Mouse (Mus musculus): ENCODE measurements around the gene Ogfod1. TPM values are rescaled to one million over a fixed set of nuclear protein-coding genes. Genes with fewer than 3 reads are reported as not detected.

Ogfod1 gene
- 16.0 and 21.1 TPM in 2 replicates for total RNA-seq (2021)
- long read RNA-seq, partial matches to known transcripts, result 1 of 10 reads
- long read RNA-seq, other reads (novel, unspliced or antisense), result 8 of 10 reads

DNA sequence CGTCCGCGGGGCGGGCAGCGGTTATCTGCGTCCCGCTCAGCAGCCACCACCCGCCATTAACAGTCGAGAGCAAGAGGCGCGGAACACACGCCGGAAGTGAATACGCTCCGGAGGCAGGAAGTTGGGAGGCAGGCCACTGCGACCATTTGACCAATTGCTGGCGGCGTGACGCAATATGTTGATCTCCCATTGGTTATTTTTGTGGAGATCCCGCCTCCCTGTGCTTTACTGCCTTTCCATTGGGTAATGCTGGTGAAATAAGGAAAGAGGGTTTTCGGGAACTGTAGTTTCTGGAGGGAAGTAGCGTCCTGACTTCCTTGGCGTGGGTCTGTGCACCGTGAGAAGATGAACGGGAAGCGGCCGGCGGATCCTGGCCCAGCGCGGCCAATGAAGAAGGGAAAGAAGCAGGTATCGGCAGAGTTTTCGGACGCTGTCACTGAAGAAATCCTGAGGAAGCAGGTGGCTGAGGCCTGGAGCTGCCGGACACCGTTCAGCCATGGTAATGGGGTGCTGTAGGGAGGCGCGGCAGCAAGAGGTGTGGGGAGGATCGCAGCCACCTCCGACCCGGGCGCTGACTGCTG, at the start of gene Ogfod1, which contains the start of gene Nudt21:
Gene Ogfod1 (plus strand): TSS at position 255 of the 581 bp plus-strand sequence.
Gene Nudt21 (minus strand): TSS at position 88 of the 581 bp plus-strand sequence.
- peak; percentile 87 for DNase-seq

DNA sequence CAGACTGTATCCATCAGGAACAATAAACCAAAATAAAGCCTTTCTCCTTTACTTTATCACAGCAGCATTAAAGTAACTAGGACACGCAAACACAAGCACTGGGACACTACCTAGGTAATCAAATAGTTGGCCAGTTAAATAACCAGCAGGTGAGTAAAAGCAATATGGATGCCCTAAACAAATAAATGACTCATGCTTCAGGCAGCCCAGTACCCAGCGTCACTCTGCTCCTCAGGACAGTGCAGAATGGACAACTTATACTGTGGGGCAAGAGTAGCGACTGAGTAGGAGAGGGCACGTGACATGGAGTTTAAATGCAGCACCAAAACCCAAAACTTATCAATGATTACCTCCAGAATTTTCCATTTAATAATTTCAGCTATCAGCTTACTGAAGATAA, 47.3 kb upstream of the Ogfod1 start:
- no peak for DNase-seq

DNA sequence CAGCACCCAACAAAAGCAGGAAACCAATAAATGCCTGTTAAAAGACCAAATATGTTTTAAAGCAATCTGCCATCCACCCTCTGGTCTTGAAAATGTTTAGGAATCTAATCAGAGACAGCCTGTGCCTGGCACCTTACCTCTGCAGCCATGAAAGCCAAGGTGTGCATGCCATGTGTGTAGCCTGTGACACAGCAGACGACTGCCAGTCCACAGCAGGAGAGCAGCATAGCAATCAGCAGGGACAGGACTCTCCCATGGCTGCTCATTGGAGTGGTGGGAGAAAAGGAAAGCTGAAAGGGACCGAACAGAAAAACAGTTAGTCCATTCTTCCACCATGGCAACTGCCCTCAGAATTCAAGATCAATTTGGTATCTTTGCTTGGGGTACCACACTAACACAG, 38.0 kb upstream of the Ogfod1 start:
- no peak for DNase-seq

DNA sequence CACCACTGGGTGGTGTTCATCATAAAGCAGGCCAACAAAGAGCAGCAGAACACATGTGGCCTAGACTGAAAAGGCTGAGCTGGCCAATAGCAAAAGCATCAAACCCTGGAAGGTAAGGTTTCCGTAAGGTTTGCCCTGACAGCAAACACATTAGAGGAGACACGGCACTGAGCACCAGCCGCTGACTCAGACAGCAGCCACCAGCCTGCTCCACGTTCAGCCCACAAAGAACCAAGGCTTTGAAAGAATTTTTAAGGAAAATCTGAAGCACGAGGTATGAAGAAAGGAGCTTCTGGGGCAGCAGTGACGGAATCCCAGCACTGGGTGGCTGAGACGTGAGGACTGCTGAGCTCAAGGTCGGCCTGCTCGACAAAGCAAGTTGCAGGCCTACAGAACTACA, 32.9 kb upstream of the Ogfod1 start:
- no peak for DNase-seq

DNA sequence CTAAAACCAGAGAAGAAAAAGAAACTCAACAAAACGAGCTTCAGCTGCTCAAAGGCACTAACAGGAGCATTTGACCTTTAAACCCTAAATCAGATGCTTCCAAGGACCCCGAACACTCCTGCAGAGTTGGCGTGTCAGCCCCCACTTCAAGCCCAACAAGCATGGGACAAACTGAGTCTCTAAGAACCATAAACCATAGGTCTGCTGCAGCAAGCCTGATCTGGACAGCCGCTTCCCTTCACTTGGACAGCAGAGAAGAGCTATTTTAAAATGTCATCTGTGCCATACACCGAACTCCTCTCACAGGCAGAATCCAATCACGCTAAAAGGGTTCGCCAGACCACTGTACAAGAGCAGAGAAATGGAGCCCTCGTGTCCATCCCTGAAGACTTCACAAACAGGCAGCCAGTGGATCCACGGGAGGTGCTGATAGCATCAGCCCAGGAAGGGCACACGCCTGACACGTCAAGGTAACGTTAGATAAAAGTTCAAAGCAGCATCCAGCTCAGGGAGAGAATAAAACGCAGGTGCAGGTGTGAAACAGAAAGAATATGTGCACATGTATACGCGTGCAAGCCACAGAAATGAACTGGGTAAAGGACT, 27.7 kb upstream of the Ogfod1 start:
- no peak for DNase-seq

DNA sequence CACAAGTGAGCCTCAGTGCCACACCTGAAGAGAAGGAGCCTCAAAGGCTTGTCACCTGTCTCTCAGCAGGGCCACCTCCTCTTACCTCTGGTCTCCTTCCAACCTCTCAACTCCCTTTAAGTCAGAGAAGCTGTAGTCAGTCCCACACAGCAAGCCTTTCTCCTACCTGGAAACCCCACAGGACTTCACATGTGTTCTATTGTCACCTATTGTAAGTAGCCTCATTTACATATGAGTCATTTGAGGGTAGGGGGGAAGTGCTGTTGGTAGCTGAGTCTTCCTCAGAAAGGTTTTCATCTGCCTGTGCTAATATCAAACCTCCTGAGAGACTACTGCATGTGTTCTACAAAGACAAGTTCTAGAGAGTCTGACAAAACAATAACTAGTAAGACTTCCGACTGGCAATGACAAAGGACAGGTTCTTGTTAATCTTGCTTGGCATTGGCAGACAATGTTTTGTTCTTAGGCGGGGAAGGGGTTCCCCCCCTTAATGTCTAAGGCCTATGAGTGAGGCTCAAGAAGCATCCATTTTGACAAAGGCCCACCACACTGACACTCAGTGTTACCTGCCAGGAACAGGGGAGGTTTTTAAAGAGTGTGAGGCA, 26.8 kb upstream of the Ogfod1 start:
- DNase-seq, result no peak

DNA sequence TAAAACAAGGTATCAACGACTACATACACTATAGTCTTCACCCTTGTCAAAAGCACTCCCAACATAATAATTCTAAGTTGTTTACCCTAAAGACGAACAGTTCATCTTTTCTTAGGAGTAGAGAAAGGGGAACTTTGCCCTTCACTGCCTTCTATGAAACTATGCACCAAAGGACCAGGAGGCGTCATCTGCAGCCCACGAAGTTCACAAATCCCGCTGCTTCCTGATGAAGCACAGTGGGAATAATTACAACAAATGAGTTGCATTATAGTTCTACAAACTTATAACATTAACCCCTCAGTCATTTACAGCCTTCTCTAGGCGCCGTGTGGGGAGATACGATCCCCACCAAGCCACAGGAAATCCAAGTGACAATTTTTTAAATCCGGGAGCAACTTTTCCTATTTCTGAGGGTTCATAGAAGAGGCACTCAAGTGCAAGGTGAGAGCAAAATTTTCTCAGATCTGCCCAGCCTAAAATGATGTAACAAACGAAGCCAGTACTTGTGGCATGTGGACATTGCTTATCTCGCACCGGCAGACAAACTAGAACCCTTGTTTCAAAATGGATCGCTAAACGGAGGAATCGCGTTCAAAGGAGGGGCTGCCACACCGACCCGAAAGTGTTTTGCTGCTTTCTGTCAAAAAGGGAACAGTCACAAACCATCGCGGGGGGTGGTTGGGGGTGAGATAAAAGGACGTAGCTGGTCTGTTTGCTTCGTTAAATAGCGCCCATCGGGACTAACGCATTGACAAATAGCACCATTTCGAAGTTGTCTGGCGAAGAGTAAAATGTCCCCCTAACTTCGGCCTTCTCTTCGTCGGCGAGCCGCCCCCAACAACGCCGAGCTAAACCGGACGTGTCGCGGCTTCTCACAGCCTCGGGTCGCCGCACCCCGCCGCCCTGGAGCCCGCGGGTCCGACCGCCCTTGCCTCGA, 25.7 kb upstream of the Ogfod1 start:
- DNase-seq, result no peak

DNA sequence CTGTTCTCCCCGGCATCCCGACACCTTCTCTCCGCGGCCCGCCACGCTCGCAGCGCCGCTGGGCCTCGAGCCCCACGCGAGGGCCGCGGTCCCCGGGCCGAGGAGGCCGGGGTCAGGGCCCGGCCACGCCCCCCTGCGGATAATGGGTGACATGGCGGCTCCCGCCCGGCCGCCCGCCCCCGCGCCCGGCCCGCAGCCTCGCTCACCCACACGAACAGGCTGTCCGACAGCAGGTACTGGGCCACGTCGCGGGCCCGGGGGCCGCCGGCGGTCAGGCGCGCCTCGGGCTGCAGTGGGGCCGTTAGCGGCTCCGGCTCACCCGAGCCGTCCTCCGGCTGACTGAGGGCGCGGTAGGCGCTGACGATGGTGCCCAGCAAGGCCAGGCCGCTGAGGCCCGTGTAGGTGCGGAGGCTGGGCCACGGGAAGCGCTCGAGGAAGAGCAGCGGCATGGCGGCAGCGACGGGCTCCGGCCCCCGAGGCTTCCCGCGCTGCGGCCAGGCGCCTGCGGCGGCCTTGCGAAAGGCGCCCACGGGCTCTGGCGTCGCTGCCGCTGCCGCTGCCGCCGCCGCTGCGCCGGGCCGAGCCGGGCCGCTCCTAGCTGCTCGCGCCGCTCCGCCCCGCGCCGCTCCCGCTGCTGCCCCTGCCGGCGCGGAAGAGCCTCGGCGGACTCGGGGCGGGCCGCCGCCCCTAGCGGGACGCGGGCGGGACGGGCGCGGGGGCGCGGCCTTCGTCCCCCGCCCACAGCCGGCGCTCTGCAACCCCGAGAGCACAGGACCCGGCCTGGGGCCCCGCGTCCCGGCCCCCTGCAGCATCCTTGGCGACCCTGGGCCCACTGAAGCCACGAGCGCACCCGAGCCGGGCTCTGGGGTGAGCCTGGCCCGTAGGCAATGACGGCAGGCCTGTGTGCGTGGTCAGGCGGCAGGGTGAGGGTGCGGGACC, 24.7 kb upstream of the Ogfod1 start, which contains the start of gene Amfr:
Gene Amfr (minus strand): TSS at position 830 of the 939 bp plus-strand sequence.
- peak; percentile 79 for DNase-seq

DNA sequence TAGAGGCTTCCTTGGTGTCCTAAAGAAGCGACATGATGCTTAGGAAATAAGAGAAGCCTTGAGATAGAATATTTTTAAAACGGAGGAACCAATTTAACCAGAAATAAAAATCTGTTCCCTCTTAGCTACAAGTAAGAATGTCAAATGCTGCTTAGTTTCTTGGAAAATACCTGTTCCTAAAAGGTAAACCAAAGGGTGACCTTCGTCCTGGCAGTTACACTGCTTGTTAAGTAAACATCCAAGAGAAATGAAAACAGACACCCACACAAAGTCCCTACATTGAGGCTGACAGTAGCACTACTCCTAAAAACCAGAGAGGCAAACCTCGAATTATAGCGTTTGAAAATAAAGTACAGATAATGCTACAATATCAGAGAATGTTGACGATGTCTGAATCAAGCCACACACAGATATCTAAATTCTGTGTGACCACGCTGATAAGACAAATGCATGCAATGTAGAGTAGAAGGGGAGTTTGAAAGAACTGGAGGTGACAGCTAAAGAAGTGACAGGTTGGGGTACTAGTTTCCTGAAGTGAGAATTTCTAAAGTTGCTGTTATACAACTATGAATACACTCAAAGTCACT, 23.9 kb upstream of the Ogfod1 start:
- DNase-seq, result no peak

DNA sequence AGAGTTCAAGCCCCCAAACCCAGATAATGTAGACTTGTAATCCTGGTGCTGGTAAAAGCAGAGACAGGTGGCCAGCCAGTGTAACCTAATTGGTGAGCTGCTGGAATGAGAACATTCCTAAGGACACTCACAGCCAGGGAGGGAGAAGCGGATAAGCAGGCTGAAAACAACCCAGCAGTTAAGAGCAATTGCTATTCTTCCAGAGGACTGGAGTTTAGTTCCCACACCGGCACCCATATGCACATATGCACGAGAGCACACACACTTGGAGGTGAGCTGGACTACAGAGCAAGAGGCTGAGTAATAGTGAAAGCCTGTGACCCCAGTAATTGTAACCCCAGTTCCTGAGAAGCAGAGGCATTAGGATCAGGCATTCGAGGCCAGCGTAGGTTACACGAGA, 13.1 kb upstream of the Ogfod1 start:
- no peak for DNase-seq

DNA sequence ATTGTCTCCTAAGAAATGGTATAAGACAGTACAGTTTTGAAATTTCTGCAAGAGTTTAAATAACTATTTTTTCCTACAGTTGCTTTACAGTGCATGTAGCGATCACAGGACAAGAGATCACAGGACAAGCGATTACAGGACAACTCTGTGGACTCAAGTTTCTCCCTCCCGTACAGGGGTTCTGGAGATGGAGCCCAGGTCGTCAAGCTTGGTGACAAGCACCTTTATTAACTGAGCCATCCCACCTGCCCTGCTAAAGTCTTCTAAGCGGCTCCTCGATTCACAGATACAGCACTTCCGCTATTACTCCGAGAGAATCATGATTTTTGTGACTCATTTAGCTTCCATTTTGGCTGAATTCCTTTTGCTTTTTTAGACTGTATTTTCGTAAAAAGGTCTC, 7.3 kb upstream of the Ogfod1 start:
- DNase-seq, result no peak

DNA sequence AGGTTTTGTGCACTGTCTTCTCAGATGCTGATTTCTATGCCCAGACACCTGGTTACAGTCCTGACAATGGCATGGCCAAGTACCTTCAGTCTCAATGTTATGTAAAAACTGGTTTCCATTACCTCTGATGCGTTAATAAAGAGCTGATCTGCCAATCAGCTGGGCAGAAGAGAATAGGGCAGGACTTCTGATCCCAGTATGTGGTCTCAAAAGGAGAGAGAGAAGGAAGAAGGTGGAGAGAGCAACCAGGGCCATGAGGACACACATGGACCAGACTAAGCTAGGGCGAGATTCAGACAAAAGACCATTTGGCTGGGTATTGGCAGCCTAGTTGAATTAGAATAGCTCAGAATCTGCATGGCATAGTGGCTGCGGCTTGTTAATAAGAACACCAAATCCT, 3.4 kb upstream of the Ogfod1 start:
- DNase-seq, result no peak

DNA sequence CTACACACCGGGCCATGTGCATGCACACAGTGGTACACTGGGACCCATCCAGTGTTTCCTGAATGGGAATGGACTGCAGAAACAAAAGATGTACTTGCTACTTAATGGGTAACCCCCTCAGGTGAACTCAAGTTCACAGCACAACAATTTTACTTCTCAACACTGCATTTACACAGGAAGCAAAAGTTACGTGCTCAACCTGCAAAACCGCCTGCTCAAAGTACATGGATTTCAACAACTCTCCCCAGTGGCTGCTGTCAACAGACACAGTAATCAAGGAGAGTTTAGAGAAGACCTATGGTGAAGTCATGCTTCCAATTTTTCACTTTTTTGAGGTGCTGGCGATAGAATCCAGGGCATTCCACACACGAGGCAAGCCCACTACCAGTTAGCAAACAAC, 1.8 kb upstream of the Ogfod1 start:
- DNase-seq, result no peak

DNA sequence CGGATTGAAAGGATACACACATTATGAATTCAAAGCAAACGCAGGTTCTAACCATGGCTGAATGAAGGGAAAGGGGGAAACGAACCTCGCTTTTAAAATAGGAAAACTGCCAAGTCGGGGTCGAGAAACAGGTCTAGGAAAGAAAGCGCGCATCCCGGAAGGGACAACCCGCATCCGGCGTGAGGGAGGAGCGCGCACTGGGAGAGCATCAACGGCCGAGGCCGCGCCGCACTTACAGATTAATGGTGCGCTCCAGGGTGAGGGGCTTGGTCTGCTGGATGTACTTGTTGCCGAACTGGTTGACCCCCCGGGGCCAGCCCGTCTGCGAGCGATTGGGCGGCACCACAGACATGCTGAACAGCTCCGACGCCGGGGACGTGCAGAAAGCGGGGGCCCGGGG, 457 bp upstream of the Ogfod1 start:
- DNase-seq, result peak; percentile 67

DNA sequence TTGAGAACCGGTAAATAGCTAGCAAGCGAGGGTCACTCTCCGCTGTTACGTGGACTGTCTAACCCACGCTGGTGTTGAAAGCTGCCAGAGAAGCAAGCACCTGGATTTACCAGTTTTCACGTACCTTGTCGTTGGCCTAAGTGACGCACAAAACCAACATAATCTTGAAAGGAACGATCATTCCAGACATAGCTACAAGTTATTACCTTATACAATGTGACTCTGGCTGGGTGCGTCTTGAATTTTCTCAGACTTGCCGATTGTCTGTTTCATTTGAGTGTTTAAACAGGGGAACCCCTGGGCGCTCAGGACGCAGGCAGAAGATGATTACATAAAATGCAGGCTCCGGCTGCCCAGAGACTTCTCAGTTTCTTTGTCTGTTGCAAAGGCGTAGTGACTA, 808 bp downstream of the Ogfod1 start:
- DNase-seq, result no peak

DNA sequence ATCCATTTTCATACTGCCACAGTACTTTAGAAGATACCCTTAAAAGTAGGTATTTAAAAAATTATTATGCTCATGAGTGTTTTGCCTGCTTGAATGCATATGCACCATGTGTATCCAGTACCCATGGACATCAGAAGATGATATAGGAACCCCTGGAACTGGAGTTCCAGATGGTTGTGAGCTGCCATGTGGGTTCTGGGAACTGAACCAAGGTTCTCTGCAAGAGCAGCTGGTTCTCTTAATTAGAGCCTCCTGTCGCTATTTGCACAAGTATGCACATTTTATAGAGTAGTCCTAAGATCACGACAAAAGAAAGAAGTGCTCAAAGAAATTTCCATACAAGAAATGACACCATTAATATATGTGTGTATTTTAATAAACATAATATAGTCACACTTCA, 10.8 kb downstream of the Ogfod1 start:
- no peak for DNase-seq

DNA sequence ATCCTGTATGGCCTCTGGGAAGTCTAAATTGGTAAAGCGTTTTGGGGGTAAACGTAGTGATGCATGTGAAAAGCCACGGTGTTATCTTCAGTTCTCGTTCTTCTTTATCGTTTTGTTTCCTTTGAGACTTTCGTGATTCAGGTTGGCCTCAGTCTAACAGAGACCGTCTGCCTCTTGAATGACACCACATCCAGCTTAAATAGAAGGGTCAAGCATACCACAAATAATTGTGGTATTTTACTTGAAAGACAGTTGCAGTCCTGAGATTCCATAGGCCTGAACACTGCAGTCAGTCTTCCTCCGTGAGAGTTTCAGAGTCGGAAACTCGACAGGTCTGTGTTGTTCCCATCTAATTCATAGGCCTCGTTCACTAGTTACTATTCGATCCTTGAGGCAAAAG, 15.7 kb downstream of the Ogfod1 start:
- no peak for DNase-seq

DNA sequence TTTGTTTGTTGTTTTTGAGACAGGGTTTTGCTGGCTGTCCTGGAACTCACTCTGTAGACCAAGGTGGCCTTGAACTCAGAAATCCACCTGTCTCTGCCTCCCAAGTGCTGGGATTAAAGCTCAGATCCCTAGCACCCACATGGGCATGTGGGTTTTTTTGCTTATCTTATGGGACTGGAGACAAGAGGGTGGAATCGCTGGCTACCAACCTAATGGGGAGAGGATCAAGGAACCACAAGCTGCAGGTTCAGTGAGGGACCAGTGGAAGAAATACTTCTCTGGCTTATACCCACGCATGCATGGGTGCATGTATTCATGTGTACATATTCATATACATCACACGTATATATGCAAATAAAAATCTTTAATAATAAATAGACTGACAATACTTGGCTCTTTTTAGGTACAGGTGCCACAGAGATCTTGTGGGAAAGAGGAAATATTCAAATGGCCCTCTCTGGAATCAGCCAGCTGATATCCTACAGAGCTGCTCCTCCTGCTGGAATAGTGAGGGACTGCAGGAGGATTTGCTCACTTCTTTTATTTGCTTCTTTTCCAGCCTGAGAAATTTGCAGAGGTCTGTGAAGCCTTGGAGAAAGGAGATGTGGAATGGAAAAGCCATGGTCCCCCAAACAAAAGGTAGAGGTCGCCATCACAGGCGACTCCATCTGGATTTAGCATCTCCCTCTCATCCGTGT, 20.3 kb downstream of the Ogfod1 start:
- DNase-seq, result peak; percentile 34

DNA sequence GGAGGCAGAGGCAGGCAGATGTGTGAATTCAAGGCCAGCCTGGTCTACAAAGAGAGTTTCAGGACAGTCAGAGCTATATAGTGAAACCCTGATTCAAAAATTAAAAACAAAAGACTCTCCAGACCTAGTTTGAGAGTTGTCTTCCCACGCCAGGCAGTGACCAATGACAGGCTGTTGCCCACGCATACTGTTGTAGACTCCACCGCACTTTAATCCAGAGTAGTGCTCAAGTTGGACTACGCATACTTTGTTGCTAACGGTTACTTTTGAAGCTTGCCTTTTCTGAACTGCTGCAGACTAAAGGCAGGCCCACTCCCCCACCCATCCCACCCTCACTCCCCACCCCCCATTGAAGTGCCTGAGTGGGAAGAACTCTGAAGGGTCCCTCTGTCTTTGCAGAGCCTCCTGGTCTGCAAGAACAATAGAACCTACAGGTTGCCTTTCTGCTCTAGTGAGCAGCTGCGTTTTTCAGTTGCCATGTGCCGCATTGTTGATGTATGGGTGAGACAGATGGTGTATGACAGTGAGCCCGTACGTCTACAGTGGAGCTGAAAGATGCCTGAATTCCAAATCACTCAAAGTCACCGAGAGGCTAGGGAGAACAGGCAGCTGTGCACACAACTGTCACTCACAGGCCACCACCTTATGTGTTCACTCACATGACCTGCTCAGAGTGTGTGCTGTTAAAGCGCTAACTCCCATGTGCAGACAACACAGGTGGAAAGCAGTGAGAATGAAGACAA, 29.3 kb downstream of the Ogfod1 start:
- DNase-seq, result no peak

DNA sequence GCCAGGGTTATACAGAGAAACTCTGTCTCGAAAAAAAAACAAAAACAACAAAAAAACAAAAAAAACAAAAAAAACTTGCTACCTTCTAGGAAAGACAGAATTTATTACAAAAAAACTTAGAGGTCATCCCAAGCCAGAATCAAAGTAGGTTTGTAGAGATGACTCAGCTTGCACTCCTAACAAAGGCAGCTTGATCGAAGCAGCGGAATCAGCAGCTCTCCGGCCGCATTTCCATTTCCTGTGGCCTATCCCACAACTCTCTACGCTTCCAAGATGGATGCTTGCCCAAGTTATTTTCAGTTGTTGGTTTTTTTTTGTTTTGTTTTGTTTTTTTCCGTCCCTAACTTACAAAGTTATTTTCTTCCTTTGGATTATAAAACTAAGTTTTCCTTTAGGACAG, 31.8 kb downstream of the Ogfod1 start:
- DNase-seq, result no peak

Measured in adrenal gland, postnatal 25 days (tissue).